In the genomic region with DNA sequence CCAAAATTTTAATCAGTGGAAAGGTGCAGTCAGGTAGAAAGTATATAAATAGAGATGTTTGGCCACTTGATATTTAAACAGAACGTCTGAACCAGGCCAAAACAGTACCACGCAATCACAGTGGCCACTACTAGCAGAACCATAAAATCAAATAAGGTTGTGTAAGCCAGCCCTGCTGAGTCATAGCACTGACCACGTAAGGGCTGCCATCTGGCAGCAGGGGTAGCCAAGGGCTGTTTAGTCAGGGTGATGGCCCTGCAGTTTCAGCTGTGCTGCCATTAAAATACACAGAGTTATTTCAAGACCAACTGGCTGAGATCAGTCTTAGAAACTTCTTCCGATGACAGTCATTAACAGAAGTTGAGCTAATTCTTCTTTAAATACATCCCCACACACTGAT, we compare ENCODE assay signal across 10 mouse cellular contexts. TPM values are rescaled to one million over a fixed set of nuclear protein-coding genes. Genes with fewer than 3 reads are reported as not detected.
DNase-seq lines count a peak whose midpoint lies in the region; ATAC-seq lines count a peak whose summit lies in the region.
"Had no signal": no experiment of that assay in that cellular context is flagged by ENCODE, and none has a peak within 500 bp of the region (broad histone marks: within the 10 kb centered on the region; RNA-seq: fewer than 3 reads in every experiment).

No protein-coding gene starts in this region.

- no peaks in the 10 kb centered on the region for H3K36me3 ChIP-seq in hindbrain, embryonic 11.5 days (ENCODE audit: control insufficient read depth, insufficient read depth, low read length)
- H3K36me3 ChIP-seq: embryonic facial prominence, embryonic 13.5 days; lung, embryonic 15.5 days had no signal

- 83% methylated on average over 4 of the region's 4 CpGs for WGBS in hindbrain, embryonic 11.5 days

- H3K27ac ChIP-seq in hindbrain, embryonic 11.5 days (ENCODE audit: low read depth, low read length): no peak overlapping the region
- H3K27ac ChIP-seq: embryonic facial prominence, embryonic 13.5 days; lung, embryonic 15.5 days had no signal

- no peaks in the 10 kb centered on the region for H3K9me3 ChIP-seq in hindbrain, embryonic 11.5 days (ENCODE audit: control insufficient read depth, low read length)
- H3K9me3 ChIP-seq: embryonic facial prominence, embryonic 13.5 days; lung, embryonic 15.5 days had no signal

- no peaks in the 10 kb centered on the region for H3K4me1 ChIP-seq in hindbrain, embryonic 11.5 days (replicated peaks; ENCODE audit: control insufficient read depth, insufficient read depth, low read length)
- H3K4me1 ChIP-seq: embryonic facial prominence, embryonic 13.5 days had no signal

- no peak for ATAC-seq in hindbrain, embryonic 11.5 days (ENCODE audit: low FRiP score)

- no peaks in the 10 kb centered on the region for H3K27me3 ChIP-seq in hindbrain, embryonic 11.5 days (ENCODE audit: control insufficient read depth, insufficient read depth, low read length)
- H3K27me3 ChIP-seq: embryonic facial prominence, embryonic 13.5 days; lung, embryonic 15.5 days had no signal

- DNase-seq in urinary bladder, postnatal 36 days (ENCODE audit: low spot score in 2 of 2): peak; percentile 38 to 69
- no peak for DNase-seq in urinary bladder, postnatal 4 days (ENCODE audit: low spot score in 2 of 2)
- DNase-seq in cerebellum, adult 9-10 months: peak; percentile 86
- peak; percentile 28 to 45 for DNase-seq in heart, postnatal 14 days
- DNase-seq in thymus, postnatal 36 days: no peak
- no peak for DNase-seq in spleen, adult 12 weeks (ENCODE audit: low spot score)
- DNase-seq in hindbrain, embryonic 11.5 days (ENCODE audit: low spot score): no peak

- H3K4me3 ChIP-seq in hindbrain, embryonic 11.5 days (ENCODE audit: low read depth, low read length): no peak overlapping the region
- H3K4me3 ChIP-seq: embryonic facial prominence, embryonic 13.5 days; lung, embryonic 15.5 days had no signal

- no peak overlapping the region for H3K4me2 ChIP-seq in hindbrain, embryonic 11.5 days (replicated peaks; ENCODE audit: low read depth, low read length)
- H3K4me2 ChIP-seq: embryonic facial prominence, embryonic 13.5 days; lung, embryonic 15.5 days had no signal

- H3K9ac ChIP-seq in hindbrain, embryonic 11.5 days (ENCODE audit: low read depth, low read length): no peak overlapping the region
- H3K9ac ChIP-seq: embryonic facial prominence, embryonic 13.5 days; lung, embryonic 15.5 days had no signal

- intact Hi-C loops in heart, postnatal 14 days (cut with DNase I): no loop called here

RNA-seq across cellular contexts. Expression of a gene that starts 5.5 kb away (rescaled TPM):
- 10 to 100 TPM; 33.2 to 33.9 TPM for total RNA-seq in heart, postnatal 14 days (2021)
- polyA plus RNA-seq in hindbrain, embryonic 11.5 days (2014; fragmentation: Nextera tagmentation; extraction: Ambion mirVana): 51.2 and 54.9 TPM in 2 replicates

RNA-seq across cellular contexts. Expression of a gene that starts 5.8 kb away (rescaled TPM):
- total RNA-seq in heart, postnatal 14 days (2021): under 1 TPM; 0.56 to 0.67 TPM
- polyA plus RNA-seq in hindbrain, embryonic 11.5 days (2014; fragmentation: Nextera tagmentation; extraction: Ambion mirVana): 0.14 and 0.15 TPM in 2 replicates
- total RNA-seq: hematopoietic stem cell, adult 5-6 weeks had no signal
- polyA plus RNA-seq: embryonic facial prominence, embryonic 13.5 days; lung, embryonic 15.5 days had no signal

RNA-seq across cellular contexts. Expression of a gene that starts 43.8 kb away (rescaled TPM):
- total RNA-seq in heart, postnatal 14 days (2021): under 1 TPM in 1 of 2 experiments, not detected in 1; 0.10 TPM
- polyA plus RNA-seq in hindbrain, embryonic 11.5 days (2014; fragmentation: Nextera tagmentation; extraction: Ambion mirVana): 10.7 and 12.1 TPM in 2 replicates
- total RNA-seq: hematopoietic stem cell, adult 5-6 weeks had no signal

RNA-seq across cellular contexts. Expression of a gene that starts 47.5 kb away (rescaled TPM):
- total RNA-seq in heart, postnatal 14 days (2021): 10 to 100 TPM; 84.7 to 91.1 TPM
- 20.8 and 21.6 TPM in 2 replicates for polyA plus RNA-seq in hindbrain, embryonic 11.5 days (2014; fragmentation: Nextera tagmentation; extraction: Ambion mirVana)

Comparison
In these comparisons a context has a peak if more than half of its experiments do, and no peak if none do; other contexts are left out.
1. DNase-seq: peak in urinary bladder, postnatal 36 days (2 of 2), cerebellum, adult 9-10 months (single experiment) and heart, postnatal 14 days (2 of 2); none in urinary bladder, postnatal 4 days (0 of 2), thymus, postnatal 36 days (0 of 2), spleen, adult 12 weeks (single experiment) and hindbrain, embryonic 11.5 days (single experiment).